Mouse (Mus musculus): ENCODE measurements around the gene Map7.

The Map7 gene

DNA sequence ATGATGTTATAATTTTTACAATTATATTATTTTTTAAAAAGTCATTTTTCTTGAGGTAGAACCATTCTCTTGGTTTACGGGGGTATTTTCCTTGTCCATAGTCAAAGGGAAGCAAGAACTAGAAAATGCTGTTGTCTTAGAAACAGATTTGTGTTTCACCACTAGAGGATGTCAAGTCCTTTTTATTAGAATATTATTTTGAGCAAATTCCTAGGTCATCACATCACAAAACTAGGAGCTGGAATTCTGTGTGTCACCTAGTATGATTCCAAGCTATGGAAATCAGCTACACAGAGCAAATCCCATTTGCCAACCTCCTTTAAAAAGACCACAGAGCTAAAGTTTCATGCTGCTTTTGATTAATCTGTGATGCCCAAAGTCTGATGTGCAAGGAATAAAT, 3.9 kb downstream of the Map7 start:
- no peak for DNase-seq (ENCODE audit: low spot score in 2 of 2)

DNA sequence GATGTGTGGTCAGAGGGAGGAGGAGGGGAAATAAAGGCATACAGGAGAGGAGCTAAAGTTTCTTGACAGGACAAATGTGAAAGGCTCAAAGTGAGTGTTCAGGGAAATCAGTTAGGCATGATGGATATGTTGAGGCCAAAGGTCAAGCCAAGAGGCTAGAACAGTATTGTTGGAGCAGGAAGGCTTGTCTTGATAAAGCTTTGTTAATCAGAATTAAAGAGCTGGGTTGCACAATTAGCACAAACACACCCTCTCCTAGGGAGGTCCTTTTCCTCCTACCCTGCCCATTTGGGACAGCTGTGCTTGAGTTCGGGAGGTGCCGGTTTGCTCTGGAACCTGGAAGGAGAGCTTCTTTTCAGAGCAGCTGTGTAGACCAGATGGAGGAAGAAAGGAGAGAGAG, 5.2 kb downstream of the Map7 start:
- DNase-seq (ENCODE audit: low spot score in 2 of 2): no peak

GRCm38 (mm10) chr10:20155401-20155800, 7.1 kb downstream of the Map7 start:
- DNase-seq (ENCODE audit: low spot score in 2 of 2): no peak

GRCm38 (mm10) chr10:20157021-20157726, 8.9 kb downstream of the Map7 start:
- no peak for DNase-seq (ENCODE audit: low spot score in 2 of 2)

- no peak for DNase-seq (ENCODE audit: low spot score in 2 of 2)
Observed at GRCm38 (mm10) chr10:20158756-20159155, 10.5 kb downstream of the Map7 start.

GRCm38 (mm10) chr10:20159308-20159707, 11.0 kb downstream of the Map7 start:
- no peak for DNase-seq (ENCODE audit: low spot score in 2 of 2)

DNA sequence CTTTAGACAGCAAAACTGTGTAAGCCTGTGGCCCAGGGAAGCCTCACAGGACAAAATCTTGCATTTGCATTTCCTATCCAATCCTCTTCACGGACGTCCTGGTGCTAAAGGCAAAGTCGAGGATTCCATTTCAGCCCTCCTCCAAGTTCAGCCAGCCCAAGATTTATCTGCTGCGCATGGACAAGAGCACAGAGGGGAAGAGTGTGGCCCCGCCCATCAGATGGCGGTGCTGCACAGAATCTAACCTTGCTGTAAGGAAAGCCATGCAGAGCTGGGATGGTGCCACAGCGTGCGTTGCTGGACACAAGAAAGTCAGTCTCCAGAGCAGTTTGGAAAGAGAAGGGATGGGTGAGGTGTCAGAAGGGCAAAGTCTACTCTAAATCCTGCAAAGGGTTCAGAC, 12.6 kb downstream of the Map7 start:
- no peak for DNase-seq (ENCODE audit: low spot score in 2 of 2)

DNA sequence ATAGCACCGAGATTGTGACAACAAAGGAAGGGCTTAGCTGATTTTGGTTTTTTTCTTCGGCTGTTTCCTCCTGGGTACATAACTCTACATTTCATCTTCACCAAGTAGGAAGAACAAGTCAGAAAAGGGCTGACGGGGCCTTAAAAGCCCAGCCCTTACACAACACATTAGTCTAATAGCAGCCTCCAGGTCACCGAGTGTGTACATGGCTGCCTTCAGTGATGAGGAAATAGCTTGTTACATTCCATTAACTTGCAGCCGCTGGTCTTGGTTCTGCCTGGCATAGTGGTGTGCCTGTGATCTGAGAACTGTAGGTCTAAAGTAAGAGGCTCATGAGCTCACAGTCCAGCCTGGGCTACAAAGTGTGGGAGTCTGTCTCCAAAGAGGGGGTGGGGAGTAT, 16.5 kb downstream of the Map7 start:
- no peak for DNase-seq (ENCODE audit: low spot score in 2 of 2)

- DNase-seq (ENCODE audit: low spot score in 2 of 2): no peak
Observed at GRCm38 (mm10) chr10:20166797-20167196, 18.5 kb downstream of the Map7 start.

GRCm38 (mm10) chr10:20167467-20167866, 19.2 kb downstream of the Map7 start:
- DNase-seq (ENCODE audit: low spot score in 2 of 2): no peak

- no peak for DNase-seq (ENCODE audit: low spot score in 2 of 2)
Observed at GRCm38 (mm10) chr10:20169182-20169674, 21.0 kb downstream of the Map7 start.

- no peak for DNase-seq (ENCODE audit: low spot score in 2 of 2)
Observed at GRCm38 (mm10) chr10:20169927-20170604, 21.8 kb downstream of the Map7 start.

DNA sequence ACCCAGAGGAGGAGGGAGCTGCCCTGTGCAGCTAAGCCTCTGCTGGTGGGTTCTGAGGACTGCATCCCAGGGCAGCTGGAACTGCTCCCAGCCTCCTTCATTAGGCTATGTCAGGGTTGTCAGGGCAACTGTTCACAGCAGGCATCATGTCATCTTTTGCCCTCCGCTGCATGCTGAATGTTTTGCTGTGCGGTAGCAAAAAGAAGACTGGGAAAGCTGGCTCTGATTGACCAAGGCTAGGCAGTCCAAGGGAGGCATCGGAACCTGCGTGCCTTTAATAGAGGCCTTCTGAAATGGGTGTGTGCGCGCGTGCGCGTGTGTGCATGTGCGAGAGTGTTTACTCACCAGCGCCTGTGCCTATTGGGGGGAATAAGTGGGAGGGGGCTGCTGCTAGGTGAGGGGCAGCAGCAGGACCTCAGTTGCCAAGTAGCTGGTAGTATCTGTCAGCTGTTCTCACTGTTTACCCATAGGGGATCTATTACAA, 22.4 kb downstream of the Map7 start:
- no peak for DNase-seq (ENCODE audit: low spot score in 2 of 2)

DNA sequence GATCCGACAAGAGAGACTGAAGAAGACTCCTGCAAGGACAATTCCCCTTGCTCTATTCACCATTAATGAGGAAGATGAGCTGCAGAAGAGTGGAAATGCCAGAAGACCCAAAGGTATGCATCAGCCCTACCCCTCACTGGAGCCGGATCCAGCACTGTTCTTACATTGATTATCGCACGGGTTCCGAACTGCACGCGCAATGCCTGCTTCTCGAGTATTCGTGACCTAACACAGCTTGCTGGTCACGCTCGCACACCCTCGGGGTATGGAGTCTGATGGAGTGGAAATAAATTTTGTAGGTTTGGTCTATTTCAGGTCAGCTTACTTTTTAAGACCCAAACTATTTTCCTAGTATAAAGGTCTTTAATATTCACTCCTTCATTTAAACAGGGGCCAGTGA, 22.9 kb downstream of the Map7 start:
- no peak for DNase-seq (ENCODE audit: low spot score in 2 of 2)

DNA sequence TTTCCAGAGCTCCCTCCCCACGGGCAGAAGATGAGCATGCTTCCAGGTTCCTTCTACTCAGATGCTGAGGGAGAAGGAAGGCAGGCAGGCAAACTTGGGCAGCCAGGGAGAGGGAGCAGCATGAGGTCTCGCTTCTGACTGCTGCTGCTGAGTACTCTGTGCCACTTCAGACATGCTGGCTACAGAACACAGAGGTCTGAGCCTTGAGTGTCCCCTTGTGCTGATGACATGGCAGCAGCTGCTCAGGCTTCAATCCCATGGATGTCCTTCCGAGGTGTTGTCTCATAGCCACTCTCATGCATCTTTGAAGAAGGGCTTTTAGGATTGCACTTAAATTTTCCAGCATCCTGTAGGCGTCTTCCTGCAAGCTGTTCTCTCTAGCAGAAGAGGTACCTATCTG, 23.5 kb downstream of the Map7 start:
- no peak for DNase-seq (ENCODE audit: low spot score in 2 of 2)

GRCm38 (mm10) chr10:20173733-20174132, 25.5 kb downstream of the Map7 start:
- DNase-seq (ENCODE audit: low spot score in 2 of 2): no peak

DNA sequence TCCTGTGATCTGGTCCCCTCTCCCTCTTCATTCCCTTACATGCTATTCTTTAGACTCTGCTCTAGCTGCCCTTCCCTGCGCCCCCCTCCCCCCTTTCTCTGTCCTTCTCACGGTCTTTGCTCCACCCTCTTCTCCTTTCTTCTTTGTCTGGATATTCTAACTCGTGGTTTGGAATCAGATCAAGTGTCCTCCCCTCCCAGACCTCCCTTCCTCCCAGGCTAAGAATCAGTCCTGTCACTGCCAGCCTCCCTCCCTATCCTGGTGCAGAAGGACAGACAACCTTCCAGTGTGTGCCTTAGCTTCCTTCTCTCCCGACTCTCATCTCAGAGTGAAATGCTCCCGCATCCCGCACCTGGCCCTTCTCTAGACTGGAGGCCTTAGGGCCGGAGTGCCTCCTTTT, 27.8 kb downstream of the Map7 start:
- no peak for DNase-seq (ENCODE audit: low spot score in 2 of 2)

DNA sequence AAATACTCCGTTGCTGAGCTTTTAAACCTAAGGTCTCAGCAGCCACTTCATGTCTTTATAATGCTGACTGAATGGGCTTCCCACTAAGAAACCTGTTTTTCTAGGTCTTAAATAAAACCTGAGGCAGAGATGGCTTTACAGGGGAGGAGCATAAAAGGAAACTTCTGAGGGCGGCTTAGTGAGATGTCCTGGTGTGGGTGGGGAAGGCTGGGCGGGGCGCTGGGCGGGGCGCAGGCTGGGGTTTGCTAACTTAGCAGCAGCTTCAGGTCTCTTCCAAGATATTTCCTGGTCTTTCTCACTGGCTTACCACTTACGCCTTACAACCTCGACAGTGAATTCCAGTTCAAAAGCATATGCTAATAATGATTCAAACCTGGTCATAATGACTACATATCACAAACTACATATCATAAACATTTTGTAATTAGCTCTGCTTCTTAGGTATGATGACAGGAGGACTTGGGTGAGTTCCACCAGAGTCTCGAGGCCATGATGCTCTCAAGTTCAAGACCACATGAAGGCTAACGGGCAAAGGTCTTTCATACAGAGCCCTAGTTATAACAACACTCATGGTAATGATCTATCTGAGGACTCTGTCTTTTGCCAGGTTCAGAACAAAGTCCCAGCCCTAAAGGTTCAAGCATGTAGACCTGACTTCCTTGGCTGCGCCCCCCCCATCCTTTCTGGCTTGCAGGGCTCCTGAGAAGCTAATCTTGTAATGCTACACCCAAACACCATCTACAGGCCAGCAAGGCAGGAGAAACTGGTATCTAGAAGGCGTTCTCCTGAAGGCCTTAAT, 30.7 kb downstream of the Map7 start:
- DNase-seq (ENCODE audit: low spot score in 2 of 2): no peak

DNA sequence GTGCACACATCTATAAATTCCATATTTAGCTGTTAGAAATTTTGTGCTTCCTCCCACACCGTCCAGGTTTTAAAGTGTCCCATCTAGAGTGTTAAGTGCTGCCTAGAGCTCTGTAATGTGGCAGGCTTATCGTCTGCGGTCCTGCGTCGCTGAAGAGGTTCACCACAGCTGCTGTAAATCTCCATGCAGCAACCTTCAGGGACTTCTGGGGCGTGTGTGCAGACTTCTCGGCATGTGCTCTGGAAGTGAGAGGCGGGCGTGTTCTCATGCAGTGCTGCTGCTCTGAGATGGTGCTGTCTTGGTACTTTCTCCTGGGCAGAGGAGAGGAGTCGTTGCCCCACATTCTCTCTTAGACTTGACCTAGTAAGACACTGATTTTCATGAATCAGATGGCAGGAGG, 32.9 kb downstream of the Map7 start:
- no peak for DNase-seq (ENCODE audit: low spot score in 2 of 2)

DNA sequence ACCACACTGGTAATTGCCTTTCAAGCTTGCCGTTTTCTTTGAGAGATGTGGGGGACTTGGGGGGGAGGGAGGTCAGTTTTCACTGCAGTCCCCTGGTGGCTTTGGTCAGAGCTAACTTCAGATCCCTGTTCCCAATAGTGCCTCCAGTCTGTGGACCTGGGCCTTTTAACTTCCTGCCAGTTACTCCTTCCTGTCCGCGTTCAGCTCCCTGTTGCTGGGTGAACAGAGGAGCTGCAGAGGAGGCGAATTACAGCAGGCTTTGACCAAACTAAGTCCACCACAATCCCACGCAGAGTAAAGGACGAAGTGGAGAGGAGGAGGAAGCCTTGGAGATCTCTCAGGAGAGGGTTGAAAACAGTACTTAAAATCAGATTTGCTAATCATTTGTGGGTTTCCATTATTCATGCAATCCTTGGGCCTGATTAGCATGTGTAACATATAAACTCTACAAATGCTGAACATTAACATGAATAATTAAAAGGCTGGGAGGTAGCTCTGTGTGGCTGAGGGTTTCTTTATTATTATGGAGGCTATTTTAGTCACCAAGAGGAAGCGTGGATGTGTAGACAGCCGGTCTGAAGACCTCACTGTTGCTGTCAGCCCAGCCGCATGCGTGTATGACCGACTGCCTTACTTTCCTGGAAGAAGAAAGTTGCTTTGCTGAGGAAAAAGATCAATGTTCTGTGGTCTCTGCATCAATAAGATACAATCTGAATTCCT, 33.6 kb downstream of the Map7 start:
- DNase-seq (ENCODE audit: low spot score in 2 of 2): no peak

DNA sequence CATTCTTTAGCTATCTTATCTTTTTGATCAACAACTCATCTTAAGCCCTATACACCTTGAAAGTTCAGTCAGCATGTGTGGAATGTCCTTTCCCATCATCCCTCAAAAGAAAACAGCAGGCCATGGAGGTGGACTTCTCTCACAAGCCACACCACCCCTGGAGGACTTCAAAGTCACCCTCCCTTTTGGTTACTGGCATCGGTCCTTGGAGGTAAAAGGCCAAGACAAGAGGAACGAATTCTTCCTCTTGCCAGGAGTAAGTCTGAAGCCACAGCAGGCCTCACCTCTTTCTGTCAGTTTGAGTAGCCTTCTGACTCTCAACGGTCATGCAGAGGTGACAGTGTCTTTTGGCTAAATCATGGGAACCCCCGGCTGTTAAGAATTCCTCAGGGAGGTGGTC, 36.1 kb downstream of the Map7 start:
- no peak for DNase-seq (ENCODE audit: low spot score in 2 of 2)

- no peak for DNase-seq (ENCODE audit: low spot score in 2 of 2)
Observed at GRCm38 (mm10) chr10:20185264-20185663, 37.0 kb downstream of the Map7 start.
